Mouse (Mus musculus) bone marrow, adult 2 months (tissue): ENCODE data around the gene Dbnl. TPM values are rescaled to one million over a fixed set of nuclear protein-coding genes. Genes with fewer than 3 reads are reported as not detected.

ENCODE experiments used
- H3K27ac ChIP-seq: fragments of 200-500 bp; 2 replicates; pipeline ENCODE4 v1.5.1; 2012; ENCODE audit warnings: low read depth, mild to moderate bottlenecking, control low read depth, inconsistent platforms, low read length; ENCODE audit not compliant: control insufficient read depth, poor library complexity, insufficient read depth
- H3K4me1 ChIP-seq: fragments of 200-500 bp; 2 replicates; pipeline ENCODE4 v1.6.1; 2011; ENCODE audit warnings: low read length; ENCODE audit not compliant: control insufficient read depth, insufficient read depth
- H3K4me3 ChIP-seq: fragments of 200-500 bp; replicated peaks from 2 replicates; pipeline ENCODE3; 2011; ENCODE audit warnings: mild to moderate bottlenecking, low read depth, low read length, control low read depth; ENCODE audit not compliant: control insufficient read depth
- CTCF ChIP-seq: fragments of 200-500 bp; IDR thresholded peaks from 2 replicates; pipeline ENCODE4 v1.5.1; 2011; ENCODE audit warnings: low read length, control low read depth; ENCODE audit not compliant: control insufficient read depth, insufficient read depth
- POLR2A ChIP-seq: fragments of 200-500 bp; IDR thresholded peaks from 2 replicates; pipeline ENCODE4 v1.6.1; 2011; ENCODE audit warnings: low read depth, mild to moderate bottlenecking, control low read depth, low read length, borderline replicate concordance; ENCODE audit not compliant: control insufficient read depth
- WGBS: fragments of 180-500 bp; shearing (Covaris S2); methylation state at CpG from one replicate; pipeline ENCODE4 v1.1.7; 2018; 5-methylcytosine and 5-hydroxymethylcytosine counted together
- polyA plus RNA-seq: library from polyadenylated mRNA; stranded (reverse); fragments of >200 nt; gene quantifications from 2 replicates; pipeline ENCODE4 v1.2.4, GENCODE M21; 2011; ENCODE audit warnings: low replicate concordance; ENCODE audit not compliant: missing spikeins, insufficient read depth, insufficient read length

Gene Dbnl
- polyA plus RNA-seq, 1 experiment: 72.4 TPM

DNA sequence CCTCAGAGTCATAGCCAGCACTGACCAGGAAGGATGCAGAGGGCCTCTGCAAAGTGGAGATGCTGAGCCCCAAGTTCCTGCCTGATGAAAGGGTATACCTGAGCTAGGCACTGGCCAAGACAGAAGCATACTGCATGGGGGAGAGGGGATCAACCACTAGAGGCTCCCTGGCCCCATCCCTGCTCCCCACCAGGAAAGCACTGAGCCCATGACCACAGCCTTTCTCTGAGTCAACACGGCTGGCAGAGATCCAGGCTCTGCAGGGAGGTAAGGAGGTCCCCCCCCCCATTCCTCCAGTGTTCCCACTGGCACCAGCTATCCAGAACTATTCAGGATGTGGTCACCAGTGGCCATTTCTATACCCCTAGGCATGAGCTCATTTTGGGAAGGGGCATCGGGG lies 61.0 kb downstream of the Dbnl start:
- no peaks in the 10 kb centered on the region; the same call in 1 of the 2 replicates for H3K4me1 ChIP-seq
- H3K27ac ChIP-seq: no peak overlapping the region
- no peak overlapping the region for H3K4me3 ChIP-seq
- WGBS: 50% methylated on average over 2 of the region's 2 CpGs
- TF ChIP-seq CTCF (no peak), POLR2A (no peak)

DNA sequence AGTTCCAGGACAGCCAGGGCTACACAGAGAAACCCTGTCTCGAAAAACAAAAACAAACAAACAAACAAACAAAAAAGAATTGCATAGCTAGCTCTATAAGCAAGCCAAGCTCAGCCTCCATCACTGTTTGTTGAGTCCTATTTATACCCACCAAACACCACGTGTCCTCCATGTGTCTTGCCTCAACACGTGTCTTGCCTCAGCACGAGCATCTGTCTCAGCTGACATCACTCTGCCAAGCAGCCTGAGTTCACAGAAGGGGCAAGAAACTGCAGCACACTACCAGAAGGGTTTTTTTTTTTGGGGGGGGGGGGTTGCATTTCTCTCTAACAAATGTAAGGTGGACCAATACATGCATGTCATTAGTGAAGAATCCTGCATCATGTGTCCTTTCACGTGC lies 62.2 kb downstream of the Dbnl start:
- TF ChIP-seq CTCF (no peak), POLR2A (no peak)
- WGBS: 53% methylated on average over 5 of the region's 5 CpGs
- Histone ChIP-seq H3K4me3 (no peak overlapping the region), H3K4me1 (no peaks in the 10 kb centered on the region; the same call in 1 of the 2 replicates), H3K27ac (no peak overlapping the region)

Other genes with a start within 250 kb of the Dbnl start
- gene Ccdc117, start 246.3 kb upstream of the Dbnl start, polyA plus RNA-seq: 4.9 and 9.5 TPM in 2 replicates
- gene Ankrd36, start 218.8 kb upstream of the Dbnl start, polyA plus RNA-seq: 2.1 TPM in 1 of 2 replicates, not detected in the other
- 28.2 and 49.7 TPM in 2 replicates for gene Mrps24, start 72.8 kb upstream of the Dbnl start, polyA plus RNA-seq
- 4.8 and 6.3 TPM in 2 replicates for gene Urgcp, start 26.1 kb upstream of the Dbnl start, polyA plus RNA-seq
- 3.9 and 8.6 TPM in 2 replicates for gene Pgam2, start 15.2 kb downstream of the Dbnl start, polyA plus RNA-seq
- 16.8 and 42.5 TPM in 2 replicates for gene Polm, start 49.5 kb downstream of the Dbnl start, polyA plus RNA-seq
- gene Aebp1, start 73.5 kb downstream of the Dbnl start, polyA plus RNA-seq: 0.84 and 2.3 TPM in 2 replicates
- gene Pold2, start 89.8 kb downstream of the Dbnl start, polyA plus RNA-seq: 13.9 and 19.9 TPM in 2 replicates
- gene Myl7, start 110.3 kb downstream of the Dbnl start, polyA plus RNA-seq: not detected in 2 replicates
- 2.8 and 3.7 TPM in 2 replicates for gene Gck, start 161.6 kb downstream of the Dbnl start, polyA plus RNA-seq
- 24.6 and 30.8 TPM in 2 replicates for gene Ykt6, start 167.2 kb downstream of the Dbnl start, polyA plus RNA-seq